Mouse (Mus musculus) thymus, adult 2 months (tissue): Measurements from ENCODE around the gene 1110032A03Rik. TPM values are rescaled to one million over a fixed set of nuclear protein-coding genes. Genes with fewer than 3 reads are reported as not detected.

Experiments
- DNase-seq: peaks from one replicate; pipeline ENCODE4 v3.0.0; 2021
- H3K27ac ChIP-seq: fragments of 200-500 bp; 2 replicates; pipeline ENCODE4 v1.5.1; 2012; ENCODE audit warnings: low read length, control low read depth; ENCODE audit not compliant: control insufficient read depth, insufficient read depth
- H3K27me3 ChIP-seq: fragments of 200-500 bp; 2 replicates; pipeline ENCODE4 v1.6.1; 2012; ENCODE audit warnings: mild to moderate bottlenecking, low read length, moderate library complexity, mixed read lengths; ENCODE audit not compliant: control insufficient read depth, insufficient read depth
- H3K36me3 ChIP-seq: fragments of 200-500 bp; 2 replicates; pipeline ENCODE4 v1.6.1; 2012; ENCODE audit warnings: mild to moderate bottlenecking, low read length, moderate library complexity; ENCODE audit not compliant: control insufficient read depth, insufficient read depth
- H3K4me1 ChIP-seq: fragments of 200-500 bp; replicated peaks from 2 replicates; pipeline ENCODE4 v1.6.1; 2012; ENCODE audit warnings: low read length; ENCODE audit not compliant: control insufficient read depth, insufficient read depth
- H3K4me3 ChIP-seq: fragments of 200-500 bp; 2 replicates; pipeline ENCODE4 v1.5.1; 2012; ENCODE audit warnings: mild to moderate bottlenecking, low read length, control low read depth, moderate library complexity; ENCODE audit not compliant: control insufficient read depth, insufficient read depth
- CTCF ChIP-seq: fragments of 200-500 bp; IDR thresholded peaks from 2 replicates; pipeline ENCODE4 v1.5.1; 2012; ENCODE audit warnings: mild to moderate bottlenecking, control low read depth, low read length, moderate library complexity, borderline replicate concordance; ENCODE audit not compliant: control insufficient read depth, poor library complexity, insufficient read depth; ENCODE audit errors: extremely low read depth
- POLR2A ChIP-seq: fragments of 200-500 bp; IDR thresholded peaks from 2 replicates; pipeline ENCODE4 v1.6.1; 2012; ENCODE audit warnings: mild to moderate bottlenecking, low read length, control low read depth, moderate library complexity; ENCODE audit not compliant: control insufficient read depth, poor library complexity, insufficient read depth; ENCODE audit errors: extremely low read depth
- whole genome bisulfite sequencing: fragments of 180-500 bp; shearing (Covaris S2); methylation state at CpG from one replicate; pipeline ENCODE4 v1.1.7; 2018; 5-methylcytosine and 5-hydroxymethylcytosine counted together
- polyA plus RNA-seq: library from polyadenylated mRNA; depleted of rRNA; stranded (reverse); fragments of >200 nt; gene quantifications from 2 replicates; pipeline ENCODE4 v1.2.3, GENCODE M21; 2012

The 1110032A03Rik gene
- polyA plus RNA-seq, 1 experiment = 22.4 TPM

DNA sequence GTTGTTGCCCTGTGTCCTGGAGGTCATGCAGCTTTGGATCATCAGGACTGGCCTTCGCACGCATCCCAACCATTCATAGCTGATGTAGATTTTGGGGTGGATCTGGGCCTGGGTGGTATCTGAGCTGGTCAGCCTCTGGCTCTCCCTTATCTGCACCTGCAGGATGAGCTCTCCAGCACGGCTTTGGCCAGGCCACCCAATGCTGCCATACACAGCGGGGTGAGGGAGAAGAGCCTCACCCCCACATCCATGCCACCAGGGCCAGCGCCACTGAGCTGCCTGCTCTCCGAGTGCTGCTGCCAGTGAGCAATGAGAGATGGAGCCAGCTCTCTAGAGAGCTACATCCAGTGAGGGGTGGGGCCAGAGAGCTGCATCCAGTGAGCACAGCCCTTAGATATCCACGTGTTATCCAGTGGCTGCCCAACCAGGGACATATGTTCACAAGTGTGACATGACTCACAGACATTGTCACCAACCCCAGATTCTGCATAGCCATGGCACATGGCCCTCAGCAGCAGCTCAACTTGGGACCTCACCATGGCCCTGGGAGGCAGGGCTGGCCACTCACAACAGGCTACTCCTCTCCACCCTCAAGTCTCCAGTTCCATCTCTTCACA, 27.8 kb upstream of the 1110032A03Rik start:
- WGBS = 96% methylated on average over 7 of the region's 7 CpGs
- Histone ChIP-seq H3K4me3 (no peak overlapping the region), H3K27ac (no peak overlapping the region), H3K4me1 (peaks cover 5% of the 10 kb centered on the region), H3K27me3 (no peaks in the 10 kb centered on the region), H3K36me3 (peaks cover 4% of the 10 kb centered on the region; the same call in 1 of the 2 replicates)
- TF ChIP-seq POLR2A (no peak), CTCF (no peak)
- DNase-seq = no peak

DNA sequence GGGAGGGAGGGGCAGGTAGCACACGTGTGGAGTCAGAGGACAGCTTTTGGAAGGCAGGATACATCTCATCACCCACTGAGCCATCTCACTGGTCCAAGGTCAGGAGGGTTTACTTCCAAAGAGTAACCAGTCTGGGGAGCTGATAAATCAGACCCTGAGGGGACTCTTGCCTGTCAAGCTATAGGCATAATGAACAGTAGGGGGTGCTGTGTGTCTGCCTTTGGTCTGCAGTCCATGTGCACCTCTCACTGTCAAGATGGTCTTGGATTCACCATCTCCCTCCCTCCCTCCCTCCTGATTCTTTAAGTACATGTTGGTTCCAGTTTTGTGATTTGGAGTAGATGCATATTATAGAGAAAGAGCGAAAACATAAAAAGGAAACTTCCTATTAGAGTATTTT, 25.7 kb upstream of the 1110032A03Rik start:
- no peak overlapping the region for H3K27ac ChIP-seq
- no peaks in the 10 kb centered on the region for H3K27me3 ChIP-seq
- H3K4me3 ChIP-seq = no peak overlapping the region
- H3K36me3 ChIP-seq = peaks cover 4% of the 10 kb centered on the region; the same call in 1 of the 2 replicates
- WGBS = 83% methylated on average over 2 of the region's 2 CpGs
- peak; percentile 70 for DNase-seq
- peaks cover 5% of the 10 kb centered on the region for H3K4me1 ChIP-seq
- TF ChIP-seq CTCF = no peak
- no peak for TF ChIP-seq POLR2A

DNA sequence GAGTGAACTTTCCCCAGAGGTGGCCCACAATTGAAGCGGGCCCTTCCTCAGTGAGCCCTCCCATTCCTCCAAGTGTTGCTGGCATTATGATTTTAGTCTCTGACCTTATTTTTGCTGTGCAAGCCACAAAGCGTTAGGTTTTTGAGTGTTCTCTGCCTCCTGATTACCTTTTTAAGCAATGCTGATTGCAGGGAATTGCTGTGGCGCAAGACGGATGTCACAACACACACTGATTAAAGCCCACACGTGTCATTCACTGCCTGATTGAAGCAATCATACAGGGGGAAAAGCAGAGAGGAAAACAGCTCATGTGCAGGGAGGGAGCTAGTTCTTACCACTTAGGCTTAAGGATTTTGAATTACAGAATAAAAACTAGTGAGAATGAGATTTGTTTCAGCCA, 23.0 kb upstream of the 1110032A03Rik start:
- no peak for DNase-seq
- Histone ChIP-seq H3K4me1 (no peaks in the 10 kb centered on the region), H3K4me3 (no peak overlapping the region), H3K36me3 (peaks cover 4% of the 10 kb centered on the region; the same call in 1 of the 2 replicates), H3K27me3 (no peaks in the 10 kb centered on the region), H3K27ac (no peak overlapping the region)
- WGBS = 96% methylated on average over 5 of the region's 5 CpGs
- TF ChIP-seq CTCF (no peak), POLR2A (no peak)

DNA sequence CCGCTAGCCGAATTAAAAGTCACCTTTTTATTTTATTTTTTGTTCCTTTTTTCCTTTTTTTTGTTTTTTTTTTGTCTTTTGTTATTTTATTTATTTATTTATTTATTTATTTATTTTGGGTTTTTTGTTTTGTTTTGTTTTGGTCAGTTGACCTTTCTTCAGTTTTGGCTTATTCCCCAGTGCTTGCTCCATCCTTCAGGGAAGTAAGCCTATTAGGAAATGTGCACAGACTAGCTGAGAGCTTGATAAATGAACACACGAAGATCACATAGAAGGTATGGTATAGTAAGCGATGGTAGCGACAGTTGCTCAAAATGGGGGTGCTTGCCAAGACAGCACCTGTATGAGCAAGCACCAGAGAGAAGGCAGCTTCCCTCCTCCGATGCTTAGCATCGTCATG, 22.3 kb upstream of the 1110032A03Rik start:
- Histone ChIP-seq H3K4me3 (no peak overlapping the region), H3K36me3 (no peaks in the 10 kb centered on the region), H3K27ac (no peak overlapping the region), H3K27me3 (no peaks in the 10 kb centered on the region), H3K4me1 (no peaks in the 10 kb centered on the region)
- 96% methylated on average over 7 of the region's 7 CpGs for WGBS
- no peak for DNase-seq
- TF ChIP-seq CTCF (no peak), POLR2A (no peak)

DNA sequence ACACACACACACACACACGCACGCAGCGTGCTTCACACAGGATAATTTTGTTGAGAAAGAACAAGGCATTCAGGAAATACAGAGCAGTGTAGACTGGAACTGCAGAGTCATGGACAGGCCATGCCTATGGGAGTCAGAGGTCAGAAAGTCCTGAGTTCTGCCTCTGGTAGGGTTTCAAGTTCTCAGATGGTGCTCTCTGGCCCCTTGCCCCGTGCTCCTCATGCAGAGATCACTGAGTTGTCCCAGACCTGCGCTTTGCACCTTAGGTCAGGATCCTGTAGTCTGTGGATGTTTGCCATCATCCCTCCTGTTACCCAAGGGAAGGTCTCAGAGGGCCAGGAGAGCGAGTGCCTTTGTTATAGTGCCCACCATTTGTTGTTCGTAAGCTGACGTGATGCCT, 21.5 kb upstream of the 1110032A03Rik start:
- Histone ChIP-seq H3K27ac (no peak overlapping the region), H3K27me3 (no peaks in the 10 kb centered on the region), H3K4me1 (no peaks in the 10 kb centered on the region), H3K4me3 (no peak overlapping the region), H3K36me3 (no peaks in the 10 kb centered on the region)
- WGBS = 93% methylated on average over 8 of the region's 8 CpGs
- no peak for DNase-seq
- TF ChIP-seq CTCF = no peak
- no peak for TF ChIP-seq POLR2A

DNA sequence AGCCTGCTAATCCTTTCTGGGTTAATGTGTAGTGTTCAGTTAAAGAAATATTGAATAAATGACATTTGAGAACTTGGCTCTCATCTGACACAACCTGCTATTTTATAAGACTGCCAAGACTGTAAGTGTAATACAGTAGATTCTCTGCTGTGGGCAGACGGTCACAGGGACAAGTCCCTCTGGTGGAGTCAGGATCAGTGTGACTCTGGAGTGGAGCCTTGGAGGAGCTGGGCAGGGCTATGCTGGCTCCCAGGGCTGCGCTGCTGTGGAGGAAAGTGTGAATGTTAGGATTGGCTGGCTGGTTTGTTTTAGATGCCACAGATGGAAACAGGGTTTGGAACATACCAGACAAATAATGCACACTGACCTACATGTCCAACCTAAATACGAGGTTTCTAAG, 19.9 kb upstream of the 1110032A03Rik start:
- Histone ChIP-seq H3K4me1 (no peaks in the 10 kb centered on the region), H3K27me3 (no peaks in the 10 kb centered on the region), H3K36me3 (no peaks in the 10 kb centered on the region), H3K4me3 (no peak overlapping the region), H3K27ac (no peak overlapping the region)
- no peak for DNase-seq
- TF ChIP-seq CTCF (no peak), POLR2A (no peak)
- WGBS = 95% methylated on average over 3 of the region's 3 CpGs

DNA sequence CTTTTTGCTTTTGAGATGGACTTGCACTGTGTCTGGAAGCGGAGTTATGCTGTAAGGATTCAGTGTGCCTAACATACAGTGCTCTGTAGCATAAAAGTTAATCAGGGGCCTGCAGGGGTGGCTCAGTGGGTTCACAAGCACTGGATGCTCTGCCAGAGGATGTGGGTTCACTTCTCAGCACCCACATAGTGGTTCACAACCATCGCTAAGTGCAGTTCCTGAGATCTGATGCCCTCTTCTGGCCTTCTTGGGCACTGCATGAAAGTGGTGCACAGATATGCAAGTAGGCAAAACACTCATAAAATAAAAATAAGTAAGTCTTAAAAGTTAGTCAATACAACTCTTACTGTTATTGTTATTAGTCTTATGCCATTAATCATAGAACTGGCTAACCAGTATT, 6.8 kb upstream of the 1110032A03Rik start:
- TF ChIP-seq POLR2A = no peak
- TF ChIP-seq CTCF = peak; percentile 26; the same call in 1 of the 2 replicates
- Histone ChIP-seq H3K4me1 (no peaks in the 10 kb centered on the region), H3K27ac (no peak overlapping the region), H3K36me3 (no peaks in the 10 kb centered on the region; the same call in 1 of the 2 replicates), H3K4me3 (no peak overlapping the region), H3K27me3 (no peaks in the 10 kb centered on the region)
- 65% methylated on average over 2 of the region's 2 CpGs for WGBS
- DNase-seq = peak; percentile 68
